Mouse (Mus musculus) stomach, postnatal 0 days (tissue): ENCODE results near the gene Nrip2.

ENCODE experiments used
- CTCF ChIP-seq: IDR thresholded peaks from 2 replicates; pipeline ENCODE4 v1.5.1; 2016; ENCODE audit warnings: antibody characterized with exemption, low read depth, mild to moderate bottlenecking, moderate library complexity
- EP300 ChIP-seq: optimal IDR thresholded peaks from 2 replicates; pipeline ENCODE3; 2016; ENCODE audit warnings: antibody characterized with exemption

DNA sequence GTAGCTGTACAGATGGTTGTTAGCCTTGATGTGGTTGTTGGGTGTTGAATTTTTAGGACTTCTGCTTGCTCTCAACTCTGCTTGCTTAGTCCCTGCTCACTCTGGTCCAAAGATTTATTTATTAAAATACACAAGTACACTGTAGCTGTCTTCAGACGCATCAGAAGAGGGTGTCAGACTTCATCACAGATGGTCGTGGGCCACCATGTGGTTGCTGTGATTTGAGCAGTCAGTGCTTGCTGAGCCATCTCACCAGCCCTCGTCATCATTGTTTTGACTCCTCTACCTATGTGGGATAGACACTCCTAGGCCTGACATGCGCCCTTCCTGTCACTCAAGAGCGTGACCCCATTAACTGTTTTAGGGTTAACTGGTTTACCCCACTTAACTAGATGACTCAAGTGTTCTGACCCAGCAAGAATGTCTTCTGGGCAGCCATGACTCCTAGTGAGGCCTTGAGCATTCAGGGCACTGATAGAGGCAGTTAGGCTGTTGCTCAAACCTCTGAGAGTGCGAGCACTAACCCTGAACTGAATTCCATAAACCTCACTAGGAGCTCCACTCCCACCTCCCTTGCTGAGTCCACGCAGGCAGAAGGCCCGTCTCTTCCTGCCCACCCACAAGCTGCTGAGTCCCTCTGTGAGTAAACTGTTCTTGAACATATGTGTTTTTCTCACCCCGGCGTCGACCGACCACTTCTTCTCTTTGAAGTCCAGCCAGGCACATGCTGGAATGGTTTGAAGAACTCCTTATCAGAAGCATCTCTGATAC, 56.9 kb downstream of the Nrip2 start:
- TF ChIP-seq CTCF (no peak), EP300 (no peak)
